Mouse (Mus musculus): ENCODE data around the gene Fpgt. TPM values are rescaled to one million over a fixed set of nuclear protein-coding genes. Genes with fewer than 3 reads are reported as not detected.

Fpgt gene
- 34.4 TPM for polyA plus RNA-seq (2017; shearing (Covaris generic))

GRCm38 (mm10) chr3:155093116-155093956, at the start of gene Fpgt, which contains the start of gene Lrriq3:
Fpgt (minus strand) TSS chr3:155093403.
Lrriq3 (plus strand) TSS chr3:155093434.

GRCm38 (mm10) chr3:155055231-155055916, 37.8 kb downstream of the Fpgt start, which contains the start of gene Tnni3k:
Tnni3k (minus strand) TSS chr3:155055407.

Other genes starting within 250 kb of the Fpgt start
- gene Tnni3k, start 38.0 kb downstream of the Fpgt start, polyA plus RNA-seq (2017; shearing (Covaris generic)) = not detected
- 0.41 TPM for gene Lrriq3, start within 50 bp of the Fpgt start, polyA plus RNA-seq (2017; shearing (Covaris generic))

All from CD4-positive, CD25-positive, alpha-beta regulatory T cell (primary cell).